Comparison of ENCODE assay signal across 9 mouse cellular contexts in genomic region chr5:114587908-114588307, GRCm38 (mm10). TPM values are rescaled to one million over a fixed set of nuclear protein-coding genes. Genes with fewer than 3 reads are reported as not detected.
A peak's percentile ranks its signal among the peaks of the same experiment; 100 is the strongest.
DNase-seq lines count a peak whose midpoint lies in the region; ATAC-seq and TF ChIP-seq lines count a peak whose summit lies in the region.
"Had no signal": no experiment of that assay in that cellular context is flagged by ENCODE, and none has a peak within 500 bp of the region (broad histone marks: within the 10 kb centered on the region; RNA-seq: fewer than 3 reads in every experiment).

No protein-coding gene starts in this region.

- H3K27me3 ChIP-seq in hindbrain, embryonic 11.5 days (ENCODE audit: control insufficient read depth, insufficient read depth, low read length): 0 out of 2 replicates have a peak, but pooled peaks cover 3% of the 10 kb centered on the region
- no peaks in the 10 kb centered on the region for H3K27me3 ChIP-seq in hindbrain, postnatal 0 days (ENCODE audit: insufficient read depth, low read length)
- H3K27me3 ChIP-seq in thymus, adult 2 months (ENCODE audit: control insufficient read depth, insufficient read depth, low read length): no peaks in the 10 kb centered on the region

- no peak overlapping the region for H3K9ac ChIP-seq in hindbrain, embryonic 11.5 days (ENCODE audit: low read depth, low read length)
- H3K9ac ChIP-seq in hindbrain, postnatal 0 days (replicated peaks; ENCODE audit: low read length): no peak overlapping the region
- H3K9ac ChIP-seq: limb, embryonic 15.5 days had no signal

- H3K9me3 ChIP-seq in hindbrain, embryonic 11.5 days (ENCODE audit: control insufficient read depth, low read length): no peaks in the 10 kb centered on the region
- H3K9me3 ChIP-seq in hindbrain, postnatal 0 days (ENCODE audit: low read length): no peaks in the 10 kb centered on the region
- H3K9me3 ChIP-seq: limb, embryonic 15.5 days had no signal

- 0 out of 2 replicates have a peak, but pooled peaks have one; percentile 20 for TF ChIP-seq POLR2A in thymus, adult 2 months (IDR thresholded peaks at IDR 0.05; ENCODE audit: control insufficient read depth, extremely low read depth, insufficient read depth, low read length, poor library complexity)

- WGBS in hindbrain, embryonic 11.5 days: 45% methylated on average over 9 of the region's 9 CpGs
- WGBS in hindbrain, postnatal 0 days: 51% methylated on average over 9 of the region's 9 CpGs
- 39% methylated on average over 9 of the region's 9 CpGs for WGBS in thymus, adult 2 months

- no peak overlapping the region for H3K4me2 ChIP-seq in hindbrain, embryonic 11.5 days (replicated peaks; ENCODE audit: low read depth, low read length)
- H3K4me2 ChIP-seq in hindbrain, postnatal 0 days (ENCODE audit: low read depth, low read length): no peak overlapping the region
- H3K4me2 ChIP-seq: limb, embryonic 15.5 days had no signal

- ATAC-seq in hindbrain, embryonic 11.5 days (ENCODE audit: low FRiP score): no peak
- ATAC-seq in hindbrain, postnatal 0 days: no peak
- peak; percentile 75 for ATAC-seq in megakaryocyte, adult 5-6 weeks (ENCODE audit: poor library complexity, severe bottlenecking)

- no peak for TF ChIP-seq CTCF in hindbrain, postnatal 0 days (IDR thresholded peaks at IDR 0.05; ENCODE audit: low read depth)
- TF ChIP-seq CTCF in thymus, adult 2 months (IDR thresholded peaks at IDR 0.05; ENCODE audit: borderline replicate concordance, control insufficient read depth, extremely low read depth, insufficient read depth, low read length, poor library complexity): peak; percentile 30; the same call in 1 of the 2 replicates

- intact Hi-C loops in left cerebral cortex, postnatal 36 days (cut with DNase I): no loop called here

- 0 out of 2 replicates have a peak overlapping the region, but pooled peaks have one; percentile 55 for H3K27ac ChIP-seq in hindbrain, embryonic 11.5 days (ENCODE audit: low read depth, low read length)
- no peak overlapping the region for H3K27ac ChIP-seq in hindbrain, postnatal 0 days
- no peak overlapping the region for H3K27ac ChIP-seq in thymus, adult 2 months (ENCODE audit: control insufficient read depth, insufficient read depth, low read length)
- H3K27ac ChIP-seq: limb, embryonic 15.5 days had no signal

- H3K4me1 ChIP-seq in hindbrain, embryonic 11.5 days (replicated peaks; ENCODE audit: control insufficient read depth, insufficient read depth, low read length): peaks cover 53% of the 10 kb centered on the region
- peaks cover 29% of the 10 kb centered on the region for H3K4me1 ChIP-seq in hindbrain, postnatal 0 days (ENCODE audit: insufficient read depth, low read length)
- peaks cover 63% of the 10 kb centered on the region for H3K4me1 ChIP-seq in thymus, adult 2 months (replicated peaks; ENCODE audit: control insufficient read depth, insufficient read depth, low read length)

- H3K36me3 ChIP-seq in hindbrain, embryonic 11.5 days (ENCODE audit: control insufficient read depth, insufficient read depth, low read length): no peaks in the 10 kb centered on the region
- no peaks in the 10 kb centered on the region for H3K36me3 ChIP-seq in hindbrain, postnatal 0 days (ENCODE audit: insufficient read depth, low read length)
- H3K36me3 ChIP-seq in thymus, adult 2 months (ENCODE audit: control insufficient read depth, insufficient read depth, low read length): no peaks in the 10 kb centered on the region
- H3K36me3 ChIP-seq: limb, embryonic 15.5 days had no signal

- DNase-seq in hindbrain, embryonic 11.5 days (ENCODE audit: low spot score): peak; percentile 76
- no peak for DNase-seq in hindbrain, postnatal 0 days (ENCODE audit: low spot score)
- peak; percentile 84 for DNase-seq in adipocyte (ENCODE audit: low spot score)
- DNase-seq in kidney, adult 18-20 months: peak; percentile 83
- DNase-seq in thymus, adult 2 months: peak; percentile 86
- no peak for DNase-seq in right cerebral cortex, postnatal 10 days (ENCODE audit: low spot score in 2 of 2)
- no peak for DNase-seq in left cerebral cortex, postnatal 36 days (ENCODE audit: low spot score in 2 of 2)

- H3K4me3 ChIP-seq in hindbrain, embryonic 11.5 days (ENCODE audit: low read depth, low read length): no peak overlapping the region
- H3K4me3 ChIP-seq in hindbrain, postnatal 0 days (ENCODE audit: low read length): no peak overlapping the region
- no peak overlapping the region for H3K4me3 ChIP-seq in thymus, adult 2 months (ENCODE audit: control insufficient read depth, insufficient read depth, low read length)
- H3K4me3 ChIP-seq: limb, embryonic 15.5 days had no signal

RNA-seq across cellular contexts. Expression of gene Fam222a, which starts 20.1 kb away (rescaled TPM):
- 4.8 and 6.5 TPM in 2 replicates for polyA plus RNA-seq in hindbrain, embryonic 11.5 days (2014; fragmentation: Nextera tagmentation; extraction: Ambion mirVana)
- 11.7 and 15.1 TPM in 2 replicates for total RNA-seq in hindbrain, postnatal 0 days (2014; rRNA removed)
- polyA plus RNA-seq in hindbrain, postnatal 0 days (2015; fragmentation: Nextera tagmentation; extraction: Ambion mirVana): 2.8 and 2.9 TPM in 2 replicates
- 0.16 and 0.22 TPM in 2 replicates for total RNA-seq in megakaryocyte, adult 5-6 weeks (2015)
- total RNA-seq in megakaryocyte, adult 5-6 weeks (2017): 0.11 and 0.69 TPM in 2 replicates
- 15.3 and 18.4 TPM in 2 replicates for polyA plus RNA-seq in thymus, adult 2 months (2012; rRNA removed)
- total RNA-seq in left cerebral cortex, postnatal 36 days (2021): 10 to 100 TPM in 1 of 2 experiments, 1 to 10 TPM in 1; 10.0 to 12.6 TPM

Comparison
In these comparisons a context has a peak if more than half of its experiments do, and no peak if none do; other contexts are left out.
1. DNase-seq: peak in hindbrain, embryonic 11.5 days (single experiment), adipocyte (single experiment), kidney, adult 18-20 months (single experiment) and thymus, adult 2 months (single experiment); none in hindbrain, postnatal 0 days (single experiment), right cerebral cortex, postnatal 10 days (0 of 2) and left cerebral cortex, postnatal 36 days (0 of 2).